Mouse (Mus musculus) urinary bladder, postnatal 4 days (tissue): ENCODE measurements at regions not wholly inside any gene's neighbourhood (a gene's known extent, or its start where the extent isn't known, plus 50 kb on each side); places are given as distances from the start of the nearest gene placed in this dataset.

ENCODE experiments used
- DNase-seq, 2 experiments: peaks; one replicate each; pipeline ENCODE4 v3.0.0; 2021 to 2022; ENCODE audit warnings: low spot score in 2 of 2

GRCm38 (mm10) chr16:95929700-95930435, 60.9 kb downstream of the Psmg1 start:
- DNase-seq, result no peak

DNA sequence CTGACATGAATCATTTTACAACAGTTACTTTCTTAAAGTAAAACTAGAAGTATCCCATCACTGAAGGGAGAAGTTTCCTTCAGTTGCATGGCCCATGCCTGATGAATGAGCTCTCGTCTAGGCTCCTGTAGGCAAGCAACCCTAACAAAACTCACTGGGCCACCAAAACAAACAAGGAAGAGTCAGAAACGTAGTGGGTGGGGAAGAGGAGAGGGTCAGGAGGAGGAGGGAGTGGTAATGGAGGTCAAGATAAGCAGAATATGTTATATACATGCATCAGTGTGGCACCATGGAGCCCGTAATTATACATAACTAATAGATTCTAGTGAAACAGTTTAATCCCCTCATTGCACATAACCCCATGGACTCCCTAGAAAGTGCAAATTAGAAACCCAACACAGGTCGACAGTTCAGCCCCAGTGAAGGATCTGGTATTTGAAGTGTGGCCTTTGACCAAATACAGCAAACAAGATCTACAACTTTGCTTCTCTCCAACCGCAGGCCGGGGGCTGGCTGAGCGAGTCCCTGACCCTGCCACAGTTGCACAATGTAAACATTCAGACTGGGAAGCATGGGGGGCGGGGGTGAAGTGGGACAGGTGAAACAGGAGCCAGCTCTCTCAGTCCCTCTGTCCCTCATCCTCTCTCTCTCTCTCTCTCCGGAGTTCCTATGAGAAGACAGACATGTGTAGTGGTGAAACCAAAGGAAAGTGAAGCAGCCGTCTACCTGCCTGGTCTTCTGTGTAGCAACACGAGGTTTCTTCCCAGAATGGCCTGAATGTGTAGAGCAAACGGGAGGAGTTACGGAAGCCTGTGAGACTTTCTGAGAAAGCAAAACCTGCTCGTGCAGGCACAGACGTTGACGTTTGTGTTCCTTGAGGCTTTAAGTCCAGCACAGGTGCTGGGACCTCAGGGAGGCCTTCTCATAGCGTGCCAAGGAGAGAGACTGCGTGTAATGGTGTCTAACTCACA, 62.2 kb downstream of the Psmg1 start:
- no peak for DNase-seq

GRCm38 (mm10) chr16:95926558-95926957, 64.2 kb downstream of the Psmg1 start:
- DNase-seq, result no peak

- DNase-seq, result no peak
Observed at GRCm38 (mm10) chr16:95924716-95925115, 66.0 kb downstream of the Psmg1 start.

GRCm38 (mm10) chr16:95923991-95924390, 66.8 kb downstream of the Psmg1 start:
- DNase-seq, result no peak

DNA sequence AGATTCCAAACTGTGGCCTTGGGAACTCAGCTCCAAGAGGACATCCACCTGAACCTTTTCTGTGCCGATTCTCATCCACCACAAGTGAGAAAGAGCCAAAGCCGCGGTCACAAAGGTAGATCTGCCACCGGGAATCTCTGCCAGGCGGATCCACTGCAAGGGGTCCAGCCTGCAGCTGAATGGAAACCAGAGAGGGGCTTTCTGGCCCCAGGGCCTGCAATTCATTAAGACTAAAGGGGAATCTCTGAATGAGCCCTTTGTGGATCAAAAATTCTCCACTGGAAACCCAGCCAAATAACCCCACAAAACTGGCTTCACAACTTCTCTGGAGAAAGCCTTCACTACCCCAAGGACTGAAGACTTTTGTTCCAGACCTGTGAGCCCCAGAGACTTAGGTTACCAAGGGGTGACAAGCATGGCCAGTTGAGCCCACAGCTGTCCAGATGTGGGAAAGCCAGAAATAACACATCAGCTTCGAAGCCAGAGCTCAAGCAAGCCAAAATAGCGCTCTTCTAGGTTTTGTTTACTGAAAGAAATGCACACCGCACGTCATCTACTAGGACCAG, 68.3 kb downstream of the Psmg1 start:
- no peak for DNase-seq

- DNase-seq, result no peak
Observed at GRCm38 (mm10) chr16:95921169-95921568, 69.6 kb downstream of the Psmg1 start.

GRCm38 (mm10) chr16:95918651-95919425, 71.9 kb downstream of the Psmg1 start:
- DNase-seq, result no peak

GRCm38 (mm10) chr16:95917635-95918407, 72.9 kb downstream of the Psmg1 start:
- no peak for DNase-seq

DNA sequence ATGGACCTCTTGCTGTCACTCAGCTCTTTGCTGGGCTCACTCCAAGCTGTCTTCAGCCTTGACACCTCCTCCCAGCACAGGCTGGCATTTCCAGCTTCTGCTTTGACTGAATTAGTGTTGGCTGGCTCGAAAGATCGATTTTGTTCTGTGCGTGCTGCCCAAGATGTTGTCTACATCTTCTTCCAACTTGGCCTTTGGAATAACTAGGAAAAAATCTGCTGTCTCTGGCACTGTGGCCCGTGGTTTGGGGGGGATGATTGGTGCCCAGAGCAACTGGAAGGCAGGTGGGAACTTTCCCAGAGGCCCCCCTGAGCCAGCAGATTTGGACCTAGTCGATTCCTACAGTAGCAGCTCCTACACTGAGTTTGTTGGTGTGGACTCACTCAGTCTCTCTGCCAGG, 76.9 kb downstream of the Psmg1 start:
- no peak for DNase-seq

- no peak for DNase-seq
Observed at GRCm38 (mm10) chr16:95904531-95905165, 86.1 kb downstream of the Psmg1 start.

DNA sequence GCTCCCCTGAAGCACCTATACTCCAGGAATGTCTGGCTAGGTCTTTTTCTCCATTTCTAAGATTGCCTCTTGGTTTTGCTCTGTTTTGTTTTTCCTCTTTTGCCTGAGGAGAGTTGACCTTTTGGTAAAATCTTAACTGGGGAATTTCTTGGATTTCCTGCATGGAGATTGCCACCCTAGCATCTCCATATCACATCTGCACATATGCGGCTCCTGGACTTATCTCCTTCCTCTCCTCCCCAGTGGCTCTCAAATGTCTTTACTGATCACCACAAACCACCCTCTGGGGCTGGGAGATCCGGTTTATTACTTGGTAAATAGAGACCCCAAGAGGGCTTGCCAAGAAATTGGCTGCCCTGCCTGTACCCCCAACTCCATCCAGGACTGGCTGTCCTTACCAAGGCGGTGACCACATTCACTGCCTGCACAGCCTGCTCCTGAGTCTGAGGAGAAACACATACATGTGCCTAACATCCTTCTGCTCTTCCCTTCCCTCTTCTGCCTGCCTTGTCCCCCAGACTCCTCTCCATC, 87.3 kb downstream of the Psmg1 start:
- peak in 1 of 2 experiments; percentile 14 for DNase-seq

- DNase-seq, result no peak
Observed at GRCm38 (mm10) chr16:95902177-95902576, 88.6 kb downstream of the Psmg1 start.

- no peak for DNase-seq
Observed at GRCm38 (mm10) chr16:95901388-95901787, 89.4 kb downstream of the Psmg1 start.

DNA sequence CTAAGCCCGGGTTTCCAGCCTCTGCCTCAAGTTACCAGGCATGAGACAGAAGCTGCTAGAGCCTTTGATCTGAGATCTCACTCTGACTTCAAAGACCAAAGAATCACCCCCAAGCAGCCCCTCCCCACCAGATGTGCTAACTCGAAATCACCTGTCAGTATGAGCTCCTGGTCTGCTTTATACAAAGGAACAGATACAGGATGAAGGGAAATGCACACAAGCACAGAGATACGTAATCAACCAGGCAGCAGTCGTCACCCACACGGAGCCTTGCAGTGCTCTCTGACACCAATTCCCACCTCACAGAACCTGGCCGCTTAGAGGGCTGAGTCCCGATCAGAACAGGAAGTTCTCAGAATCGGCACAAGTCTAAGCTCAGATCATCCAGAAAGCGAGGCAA, 90.6 kb downstream of the Psmg1 start:
- DNase-seq, result no peak

- no peak for DNase-seq
Observed at GRCm38 (mm10) chr16:95899672-95900071, 91.1 kb downstream of the Psmg1 start.

DNA sequence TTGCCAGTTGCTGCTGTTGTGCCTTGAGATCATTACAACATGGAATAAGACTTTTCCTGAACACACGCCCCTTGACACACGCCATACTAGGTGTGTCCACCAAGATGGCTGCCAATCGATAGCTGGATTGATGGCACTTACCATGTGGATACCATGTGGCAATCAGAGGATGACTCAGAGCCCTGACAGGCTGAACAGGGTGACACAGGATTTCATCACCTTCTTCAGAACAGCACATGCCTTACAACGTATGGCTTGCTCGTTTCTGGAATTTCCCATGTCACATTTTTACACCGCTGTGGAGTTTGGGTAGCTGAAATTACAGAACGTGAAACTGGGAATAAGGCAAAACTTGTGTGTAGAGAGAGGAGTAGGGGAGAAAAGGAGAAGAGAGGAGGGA, 92.9 kb downstream of the Psmg1 start:
- peak in 1 of 2 experiments; percentile 40 for DNase-seq

DNA sequence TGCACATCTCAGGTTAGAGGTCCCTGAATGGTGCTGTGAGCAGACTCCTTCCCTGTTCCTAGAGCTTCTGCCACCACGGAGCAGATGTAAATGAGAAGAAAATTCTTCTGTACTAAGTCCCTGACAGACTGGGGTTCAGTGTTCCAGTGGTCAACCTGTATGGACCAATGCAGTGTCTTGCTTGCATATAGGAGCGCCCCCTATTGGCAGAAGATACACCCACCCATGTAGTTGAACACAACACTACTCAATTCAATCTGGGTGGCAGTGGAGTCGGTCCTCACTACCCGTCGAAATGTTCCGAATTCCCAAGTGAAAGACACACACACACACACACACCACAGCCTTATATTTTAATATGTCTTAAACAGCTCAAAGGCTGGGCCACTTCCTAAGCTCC, 94.6 kb downstream of the Psmg1 start:
- peak in 1 of 2 experiments; percentile 42 for DNase-seq

DNA sequence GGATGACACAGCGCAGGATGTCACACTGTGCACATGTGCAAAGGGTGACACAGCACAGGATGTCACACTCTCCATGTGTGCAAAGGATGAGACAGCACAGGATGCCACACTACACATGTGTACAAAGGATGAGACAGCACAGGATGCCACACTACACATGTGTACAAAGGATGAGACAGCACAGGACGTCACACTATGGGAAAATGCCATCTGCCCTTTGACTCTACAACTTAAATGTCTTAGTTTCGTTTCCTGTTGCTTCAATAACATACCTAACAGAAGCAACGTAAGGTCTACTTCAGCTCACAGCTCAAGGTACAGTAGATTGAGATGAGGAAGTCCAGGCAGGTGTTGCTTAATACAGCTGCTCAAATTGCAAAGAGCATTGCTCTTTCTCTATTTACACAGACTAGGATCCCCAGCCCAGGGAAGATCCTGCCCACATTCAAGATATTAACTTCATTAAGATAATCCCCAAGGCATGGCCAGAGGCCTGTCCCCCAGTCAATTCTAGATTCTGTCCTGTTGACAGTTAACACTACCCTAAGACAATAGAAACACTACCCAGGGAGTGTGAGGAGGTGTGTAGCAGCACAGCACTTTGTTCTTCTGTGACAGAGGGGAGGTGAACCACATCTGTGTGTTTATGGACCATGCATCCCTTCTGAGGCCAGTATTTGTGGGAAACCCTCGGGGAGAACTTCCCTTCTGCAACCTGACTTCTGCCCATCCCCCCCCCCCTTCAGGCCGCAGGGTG, 97.0 kb downstream of the Psmg1 start:
- peak in 1 of 2 experiments; percentile 6 for DNase-seq
